Mouse (Mus musculus): ENCODE measurements around the gene Emx2.
A peak's percentile ranks its signal among the peaks of the same experiment; 100 is the strongest.

Gene Emx2

DNA sequence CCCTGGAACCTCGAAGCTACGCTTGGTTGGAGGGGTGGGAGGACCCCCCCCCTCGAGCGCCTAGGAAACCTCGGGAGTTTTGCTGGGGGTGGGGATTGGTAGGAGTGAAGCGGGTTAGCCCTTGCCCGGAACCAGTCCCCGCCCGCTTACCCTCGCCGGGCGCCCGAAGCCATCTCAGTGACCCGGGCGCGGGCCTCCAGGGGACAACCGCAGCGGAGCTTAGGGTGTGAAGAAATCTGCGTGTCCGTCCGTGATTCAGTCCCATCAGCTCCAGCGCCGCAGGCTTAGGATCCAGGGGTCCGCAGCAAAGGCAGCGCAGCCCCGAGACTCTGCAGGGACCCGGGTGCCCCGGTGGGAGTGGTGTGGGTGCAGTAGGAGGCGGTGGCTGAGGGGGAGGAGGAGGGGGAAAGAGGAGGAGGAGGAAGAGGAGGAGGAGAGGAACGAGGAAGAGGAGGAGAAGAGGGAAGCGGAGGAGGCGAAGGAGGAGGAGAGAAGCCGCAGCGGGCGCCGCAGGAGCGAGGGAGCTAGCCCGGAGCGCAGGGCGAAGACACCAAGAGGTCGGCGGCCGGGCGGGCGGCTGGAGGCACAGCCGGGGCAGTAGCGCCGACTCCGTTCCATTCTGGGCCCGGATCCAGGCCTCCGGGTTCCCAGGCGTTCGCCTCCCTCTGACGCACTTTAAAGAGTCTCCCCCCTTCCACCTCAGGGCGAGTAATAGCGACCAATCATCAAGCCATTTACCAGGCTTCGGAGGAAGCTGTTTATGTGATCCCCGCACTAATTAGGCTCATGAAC, at the start of gene Emx2:
TSS of gene Emx2 (plus strand) at position 422 of the 792 bp plus-strand sequence.
- peak; percentile 82 for DNase-seq (ENCODE audit: low read depth)

DNA sequence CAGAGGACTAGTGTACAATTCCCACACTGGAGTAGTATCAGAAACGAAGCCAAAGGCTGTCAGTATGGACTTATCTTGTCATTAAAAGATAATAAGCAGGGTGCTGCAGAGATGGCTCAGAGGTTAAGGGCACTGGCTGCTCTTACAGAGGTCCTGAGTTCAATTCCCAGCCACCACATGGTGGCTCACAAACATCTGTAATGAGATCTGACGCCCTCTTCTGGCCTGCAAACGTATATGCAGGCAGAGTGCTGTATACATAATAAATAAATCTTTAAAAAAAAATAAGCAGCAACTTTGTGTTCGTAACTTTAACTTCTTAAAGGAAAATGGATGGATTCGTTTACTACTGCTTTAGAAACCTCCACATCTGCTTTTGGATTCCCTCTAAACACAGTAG, 44.0 kb upstream of the Emx2 start:
- no peak for DNase-seq (ENCODE audit: low read depth)

DNA sequence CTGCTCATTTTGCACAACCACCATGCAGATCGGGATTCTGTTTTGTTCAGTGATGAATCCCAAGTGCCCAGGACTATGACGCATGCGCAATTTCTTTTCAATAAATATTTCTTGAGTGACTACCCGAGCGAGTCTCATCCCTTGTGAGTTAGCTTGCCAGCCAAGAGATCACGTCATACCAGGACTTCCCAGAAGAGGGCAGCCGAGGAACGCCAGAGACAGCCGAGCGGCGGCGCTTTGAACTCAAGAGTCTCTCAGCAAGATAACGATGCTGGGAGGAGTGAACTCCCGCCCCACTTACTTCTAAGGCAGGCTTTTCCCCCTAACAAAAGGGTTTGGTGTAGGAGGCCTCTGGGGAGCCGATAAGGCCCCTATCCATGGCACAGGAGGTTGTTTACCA, 40.1 kb upstream of the Emx2 start:
- DNase-seq (ENCODE audit: low read depth), result peak; percentile 91

DNA sequence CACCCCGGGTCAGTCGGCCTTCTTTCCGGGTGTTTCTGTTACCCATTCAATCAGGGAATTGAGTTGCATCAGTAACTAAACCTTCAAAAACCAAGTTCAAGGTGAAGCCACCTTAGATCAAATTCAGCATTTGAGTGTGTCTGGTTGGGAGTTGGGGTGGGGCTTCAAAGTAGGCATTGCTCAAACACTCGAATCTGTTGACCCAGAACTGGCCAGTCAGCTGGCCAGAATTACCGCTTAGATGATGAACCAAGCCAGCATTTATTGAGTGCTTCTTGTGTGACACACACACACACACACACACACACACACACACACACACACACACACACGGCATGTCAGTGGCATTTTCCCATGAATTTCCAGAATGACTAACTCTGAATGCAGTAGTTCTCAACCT, 39.5 kb upstream of the Emx2 start:
- DNase-seq (ENCODE audit: low read depth), result no peak

DNA sequence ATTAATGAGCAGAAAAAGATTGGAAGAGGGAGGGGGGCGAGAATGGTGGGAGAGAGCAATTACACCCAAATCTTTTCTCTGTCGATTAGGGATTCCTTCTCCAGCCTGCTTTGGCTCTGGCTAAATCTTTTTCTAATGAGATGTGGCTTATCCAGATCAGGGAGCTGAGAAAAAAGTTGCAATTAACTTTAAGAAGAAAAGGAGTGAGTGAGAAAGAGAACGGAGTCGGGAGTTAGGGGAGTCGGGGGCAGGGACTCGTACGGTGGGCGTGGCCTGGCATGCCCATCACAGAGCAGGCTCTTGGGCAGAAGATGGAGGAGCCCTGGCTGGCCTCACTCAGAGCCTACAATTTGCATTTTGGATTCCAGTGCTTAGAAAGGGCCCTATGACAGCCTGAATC, 35.8 kb upstream of the Emx2 start:
- DNase-seq (ENCODE audit: low read depth), result no peak

DNA sequence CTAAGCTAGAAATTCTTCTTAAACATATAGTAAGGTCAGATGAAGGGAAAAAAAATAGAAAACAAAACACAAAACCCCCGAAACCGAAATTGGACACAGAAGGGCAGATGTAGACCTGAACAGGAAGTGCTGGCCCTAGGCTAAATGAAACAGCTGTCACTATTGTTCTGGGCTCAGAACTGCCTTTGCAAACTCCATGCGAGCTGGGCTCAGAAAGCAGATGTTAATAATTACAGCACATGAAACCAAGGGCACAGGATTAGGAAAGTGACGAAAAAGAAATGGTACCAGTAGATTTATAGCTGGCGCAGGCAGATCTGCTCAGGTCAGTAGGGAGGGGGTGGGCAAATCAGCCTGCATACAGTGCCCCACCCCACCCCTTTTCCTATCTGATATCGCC, 34.5 kb upstream of the Emx2 start:
- DNase-seq (ENCODE audit: low read depth), result no peak

DNA sequence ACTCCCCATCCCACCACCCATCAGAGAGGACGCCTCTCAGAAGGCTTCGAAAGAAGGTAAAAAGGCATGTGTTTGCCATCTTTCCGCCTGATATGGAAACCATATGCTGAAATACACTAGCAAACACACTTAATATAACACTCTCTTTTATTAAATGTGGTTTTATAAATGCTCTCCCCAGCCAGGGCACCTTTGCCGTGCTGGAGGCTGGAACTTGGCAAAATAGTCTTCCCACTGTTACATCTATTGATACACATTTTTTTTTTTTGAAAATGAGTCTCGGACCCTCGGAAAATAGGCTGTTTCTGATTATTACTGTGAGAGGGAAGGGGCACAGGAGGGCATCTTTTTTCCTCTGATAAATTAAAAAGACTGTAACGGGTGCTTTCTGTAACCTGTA, 33.2 kb upstream of the Emx2 start:
- DNase-seq (ENCODE audit: low read depth), result no peak

DNA sequence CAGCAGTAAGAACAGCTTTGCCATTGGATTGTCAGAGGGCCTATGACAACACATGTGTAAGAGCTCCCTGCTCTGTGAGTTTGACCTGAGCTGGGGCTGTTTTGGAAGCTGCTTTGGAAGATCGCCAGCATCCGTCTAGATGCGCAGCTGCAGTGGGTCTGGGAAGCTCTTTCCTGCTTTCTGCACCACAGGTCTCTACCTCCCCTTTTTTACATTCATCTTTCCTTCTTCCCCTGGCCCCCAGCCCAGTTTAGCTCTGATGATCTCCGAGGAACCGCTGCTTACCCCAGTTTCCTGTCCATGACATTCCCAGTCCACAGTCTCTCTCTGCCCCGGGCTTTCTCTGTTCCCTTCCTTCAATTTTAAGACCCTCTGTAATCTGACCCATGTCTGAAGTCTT, 25.9 kb upstream of the Emx2 start:
- DNase-seq (ENCODE audit: low read depth), result no peak

DNA sequence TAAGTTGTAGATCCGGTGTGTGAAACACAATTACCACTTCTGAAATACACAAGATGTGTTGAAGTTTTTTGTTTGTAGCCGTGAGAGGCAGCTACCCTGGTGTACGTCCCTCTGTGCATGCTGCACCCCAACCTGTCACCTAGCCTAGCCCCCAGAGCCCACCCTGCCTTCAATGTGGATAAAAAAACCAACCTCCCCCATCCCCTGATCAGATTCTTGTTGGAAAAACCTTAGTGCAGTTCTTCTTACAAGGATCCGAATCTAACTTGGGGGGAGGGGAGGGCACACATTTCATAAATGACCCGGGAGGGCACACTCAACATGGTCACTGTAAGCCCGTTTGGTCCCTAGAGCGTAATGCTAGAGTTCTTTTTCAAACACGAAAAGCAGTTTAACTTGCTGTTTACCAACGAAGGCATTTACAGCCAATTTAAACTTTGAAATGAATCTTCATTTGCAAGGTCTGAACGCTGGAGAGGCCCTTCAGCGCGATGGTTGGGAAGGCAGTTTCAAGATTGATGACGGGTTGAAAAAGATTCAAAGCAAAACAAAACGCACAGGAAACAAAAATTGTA, 7.5 kb upstream of the Emx2 start:
- DNase-seq (ENCODE audit: low read depth), result no peak

DNA sequence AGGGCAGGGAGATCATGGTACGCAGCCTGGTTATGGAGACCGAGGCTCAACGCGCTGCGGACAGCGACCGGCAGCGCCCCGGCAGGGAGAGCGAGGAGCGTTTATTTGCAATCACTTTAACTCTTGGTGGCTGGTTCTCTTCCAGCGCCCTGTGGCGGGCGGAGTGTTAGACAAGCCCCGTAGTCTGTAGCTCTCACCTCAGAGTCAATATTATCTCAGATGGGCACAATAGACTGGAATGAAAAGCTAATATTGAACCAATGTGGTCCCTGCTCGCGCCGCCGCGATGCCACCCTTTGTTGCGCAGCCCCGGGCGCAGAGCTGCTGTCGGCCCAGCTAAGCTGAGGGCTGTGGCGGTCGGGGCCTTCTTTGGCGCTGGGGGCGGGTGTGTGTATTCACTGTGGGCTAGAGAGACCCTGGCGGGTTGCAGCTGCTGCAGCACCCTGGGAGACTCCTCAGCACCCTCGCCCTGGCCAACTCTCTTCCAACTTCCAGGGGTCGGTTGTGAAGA, 6.7 kb upstream of the Emx2 start:
- no peak for DNase-seq (ENCODE audit: low read depth)

DNA sequence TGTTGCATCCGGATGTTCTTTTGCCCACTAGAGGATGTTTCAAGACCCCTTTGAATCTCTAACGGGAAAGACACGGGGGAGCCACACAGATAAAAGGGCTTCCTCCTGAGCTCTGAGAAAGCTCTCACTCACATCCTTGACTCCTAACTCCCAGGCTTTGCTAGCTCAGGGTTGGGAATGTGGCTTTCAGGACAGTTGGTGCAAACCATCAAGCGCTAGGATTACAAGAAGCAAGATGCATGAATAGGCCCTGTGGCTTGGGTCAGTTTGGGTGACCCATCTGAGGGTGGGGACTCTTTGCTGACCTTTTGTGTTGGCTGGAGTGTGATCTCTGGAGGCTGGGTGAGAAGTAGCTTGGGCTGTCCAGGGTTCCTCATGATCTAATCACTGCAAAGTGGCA, 5.9 kb upstream of the Emx2 start:
- DNase-seq (ENCODE audit: low read depth), result no peak

DNA sequence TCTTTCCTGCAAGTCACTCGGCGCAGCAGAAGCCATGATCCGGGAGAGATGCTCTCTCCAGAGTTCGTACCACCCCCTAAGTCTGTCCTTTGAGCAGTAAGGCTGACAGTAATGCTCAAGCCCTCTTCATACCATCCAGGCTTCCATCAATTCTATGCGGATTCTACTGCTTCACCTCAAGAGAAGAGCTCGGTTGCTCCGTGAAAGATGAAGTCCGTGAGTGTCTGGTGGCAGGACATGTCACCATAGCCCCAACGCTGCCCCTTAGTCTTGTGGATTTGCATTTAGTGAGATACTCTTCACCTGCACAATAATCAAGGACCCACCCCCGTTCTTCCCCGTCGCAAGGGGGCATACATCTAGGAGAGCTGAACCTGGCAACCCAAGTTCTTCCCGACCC, 4.6 kb upstream of the Emx2 start:
- no peak for DNase-seq (ENCODE audit: low read depth)

DNA sequence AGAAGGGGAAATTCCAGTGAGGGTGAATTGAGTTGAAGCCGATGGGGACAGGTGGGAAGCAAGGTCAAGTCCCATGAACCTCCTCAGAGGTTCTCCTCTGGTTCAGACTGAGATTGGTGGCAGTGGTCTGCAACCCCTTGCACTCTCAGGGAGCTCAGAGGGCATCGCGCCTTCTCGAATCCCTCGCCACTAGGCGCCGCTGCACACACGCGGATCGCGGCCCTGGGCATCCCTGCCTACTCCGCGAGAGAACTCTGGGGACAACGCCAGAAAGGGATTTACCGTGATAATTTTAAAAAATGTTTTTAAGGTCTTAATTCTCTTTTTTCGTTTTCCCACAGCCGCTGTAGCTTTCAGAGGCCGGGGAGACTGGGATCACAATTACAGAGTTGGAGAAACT, 4.0 kb upstream of the Emx2 start:
- DNase-seq (ENCODE audit: low read depth), result no peak

DNA sequence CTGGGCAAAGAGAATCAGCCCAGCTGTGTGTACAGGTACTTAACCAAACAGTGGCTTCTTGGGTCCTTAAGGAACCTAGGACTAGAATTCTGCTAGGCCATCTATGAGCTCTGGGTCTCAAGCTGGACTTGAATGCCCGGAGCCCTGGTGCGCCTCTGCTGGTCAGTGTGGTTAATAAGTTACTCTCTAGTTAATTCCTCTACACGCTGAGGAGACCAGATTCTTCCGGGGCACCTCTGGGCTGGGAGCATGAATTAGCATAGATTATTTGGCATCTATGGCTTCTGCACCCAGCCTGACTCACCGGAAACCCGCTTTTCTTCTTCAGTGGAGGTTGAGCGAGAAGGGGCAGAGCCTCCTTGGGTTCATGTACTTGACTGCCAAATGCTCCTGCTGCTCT, 2.5 kb upstream of the Emx2 start:
- no peak for DNase-seq (ENCODE audit: low read depth)

DNA sequence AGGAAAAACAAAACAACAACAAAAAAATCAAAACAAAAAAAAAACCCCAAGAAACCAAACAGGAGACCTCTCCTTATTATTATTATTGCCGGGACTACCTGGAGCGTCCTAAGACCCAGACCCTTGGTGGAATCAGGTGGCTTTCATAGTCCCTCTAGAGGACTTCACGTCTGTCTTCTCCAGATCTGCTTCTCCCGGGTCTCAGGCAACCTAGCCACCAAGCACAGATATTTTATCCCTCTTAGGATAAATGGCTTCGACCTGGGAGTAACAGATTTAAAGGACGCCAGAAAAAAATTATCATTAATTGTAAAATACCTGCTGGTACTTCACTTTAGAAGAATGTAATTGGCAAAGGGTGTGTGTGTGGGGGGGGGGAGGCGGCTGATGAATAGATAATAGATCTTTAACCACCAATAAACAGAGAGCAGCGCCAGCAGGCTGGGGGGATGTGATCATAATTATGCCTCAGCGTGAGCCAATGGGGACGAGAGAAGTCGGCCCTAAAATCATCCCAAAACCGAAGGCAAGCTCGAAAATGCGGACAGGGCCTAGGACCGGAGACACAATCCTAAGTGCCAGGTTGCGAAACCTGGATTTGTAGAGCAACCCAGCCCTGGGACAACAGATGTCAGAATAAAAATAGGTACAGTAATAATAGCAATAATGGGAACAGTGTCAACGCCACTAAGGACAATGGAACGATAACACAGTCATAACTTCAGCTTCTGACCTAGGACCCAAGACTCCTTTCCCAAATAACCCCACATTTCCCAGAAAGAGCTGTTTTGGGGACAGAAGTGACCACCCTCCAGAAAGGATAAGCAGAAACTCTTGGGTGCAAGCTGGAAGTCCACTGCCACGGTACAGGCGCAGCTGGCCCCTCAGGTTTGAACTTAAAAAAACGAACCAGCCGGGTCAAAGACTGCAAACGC, 894 bp upstream of the Emx2 start:
- peak; percentile 78 for DNase-seq (ENCODE audit: low read depth)

DNA sequence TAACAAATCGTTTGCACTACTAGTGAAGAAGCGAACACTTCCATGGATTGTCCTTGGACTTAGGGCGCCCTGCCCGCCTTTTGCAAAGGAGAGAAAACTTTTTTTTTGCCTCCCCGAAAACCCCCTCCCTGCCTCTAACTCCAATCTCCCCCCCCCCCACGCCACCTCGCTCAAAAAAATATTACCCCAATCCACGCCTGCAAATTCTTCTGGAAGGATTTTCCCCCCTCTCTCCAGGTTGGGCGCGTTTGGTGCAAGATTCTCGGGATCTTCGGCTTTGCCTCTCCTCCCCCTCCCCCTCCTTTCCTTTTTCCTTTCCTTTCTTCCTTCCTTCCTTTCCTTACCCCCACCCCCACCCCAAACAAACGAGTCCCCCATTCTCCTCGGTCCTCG, 567 bp downstream of the Emx2 start:
- DNase-seq (ENCODE audit: low read depth), result no peak

DNA sequence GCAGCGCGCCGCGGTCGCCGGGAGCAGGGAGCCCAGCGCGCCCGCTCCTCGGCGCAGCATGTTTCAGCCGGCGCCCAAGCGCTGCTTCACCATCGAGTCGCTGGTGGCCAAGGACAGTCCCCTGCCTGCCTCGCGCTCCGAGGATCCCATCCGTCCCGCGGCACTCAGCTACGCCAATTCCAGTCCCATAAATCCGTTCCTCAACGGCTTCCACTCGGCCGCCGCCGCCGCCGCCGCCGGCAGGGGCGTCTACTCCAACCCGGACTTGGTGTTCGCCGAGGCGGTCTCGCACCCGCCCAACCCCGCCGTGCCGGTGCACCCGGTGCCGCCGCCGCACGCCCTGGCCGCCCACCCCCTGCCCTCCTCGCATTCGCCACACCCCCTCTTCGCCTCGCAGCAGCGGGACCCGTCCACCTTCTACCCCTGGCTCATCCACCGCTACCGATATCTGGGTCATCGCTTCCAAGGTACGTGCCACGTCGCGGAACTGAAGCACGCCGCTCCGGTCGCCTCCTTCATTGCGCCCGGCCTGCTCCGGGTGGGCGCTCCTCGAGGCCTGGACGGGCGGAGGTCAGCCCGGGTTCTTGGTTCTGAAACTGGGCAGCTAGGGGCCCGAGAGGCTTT, 1.1 kb downstream of the Emx2 start:
- DNase-seq (ENCODE audit: low read depth), result no peak

DNA sequence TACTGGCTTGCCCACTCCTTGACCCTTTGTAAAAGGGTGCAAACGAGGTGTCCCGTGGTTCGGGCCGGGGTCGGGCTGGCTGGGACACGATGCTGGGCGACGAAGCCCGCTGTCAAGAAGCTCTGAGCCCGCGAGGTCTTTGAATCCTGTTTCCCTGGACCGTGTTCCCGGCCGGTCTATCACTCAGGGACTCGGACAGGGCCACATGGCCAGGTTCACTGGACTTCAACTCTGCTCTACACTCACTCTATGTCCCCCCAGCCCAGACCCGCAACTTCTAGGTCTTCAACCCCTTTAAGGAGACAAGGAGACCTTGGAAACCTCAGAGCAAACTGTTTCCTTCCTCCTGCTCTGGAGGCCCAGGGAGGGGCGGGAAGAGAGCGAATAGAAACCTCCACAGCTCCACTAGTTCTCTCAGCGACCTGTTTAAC, 1.7 kb downstream of the Emx2 start:
- DNase-seq (ENCODE audit: low read depth), result no peak

DNA sequence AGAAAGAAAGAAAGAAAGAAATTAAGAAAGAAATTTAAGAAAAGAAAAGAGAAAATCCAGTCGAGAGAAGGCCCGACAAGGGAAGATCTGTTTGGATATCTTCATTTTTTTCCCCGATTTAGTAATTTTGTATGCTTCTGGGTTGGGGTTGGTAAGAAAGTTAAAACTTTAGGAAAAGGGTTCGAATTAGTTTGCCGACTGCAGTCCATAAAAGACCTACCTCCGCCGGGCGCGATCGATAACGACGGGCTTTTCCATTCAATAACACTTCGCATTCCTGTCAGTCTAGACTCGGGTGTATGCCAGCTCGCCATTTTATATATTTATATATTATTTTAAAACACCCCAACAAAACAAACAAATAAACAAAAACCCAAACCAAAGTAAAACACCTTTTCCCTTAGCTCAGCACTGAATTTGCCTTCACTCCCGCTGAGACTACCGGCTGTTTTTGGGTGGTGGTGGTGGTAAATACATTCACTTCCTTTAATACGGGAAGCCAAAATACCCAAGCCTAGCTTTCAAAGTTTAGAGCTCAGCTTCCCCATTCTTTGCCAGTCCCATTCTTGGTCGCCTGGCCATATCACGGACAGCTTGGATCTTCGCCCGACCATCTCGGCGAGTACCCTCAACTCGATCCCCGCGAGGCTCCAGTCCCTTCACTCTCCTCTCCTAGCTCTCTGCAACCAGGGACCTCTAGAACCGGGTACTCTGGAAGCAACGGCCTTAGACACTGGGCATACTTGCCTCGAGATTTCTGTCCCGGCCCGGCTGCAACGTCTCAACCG, 2.4 kb downstream of the Emx2 start:
- DNase-seq (ENCODE audit: low read depth), result no peak

DNA sequence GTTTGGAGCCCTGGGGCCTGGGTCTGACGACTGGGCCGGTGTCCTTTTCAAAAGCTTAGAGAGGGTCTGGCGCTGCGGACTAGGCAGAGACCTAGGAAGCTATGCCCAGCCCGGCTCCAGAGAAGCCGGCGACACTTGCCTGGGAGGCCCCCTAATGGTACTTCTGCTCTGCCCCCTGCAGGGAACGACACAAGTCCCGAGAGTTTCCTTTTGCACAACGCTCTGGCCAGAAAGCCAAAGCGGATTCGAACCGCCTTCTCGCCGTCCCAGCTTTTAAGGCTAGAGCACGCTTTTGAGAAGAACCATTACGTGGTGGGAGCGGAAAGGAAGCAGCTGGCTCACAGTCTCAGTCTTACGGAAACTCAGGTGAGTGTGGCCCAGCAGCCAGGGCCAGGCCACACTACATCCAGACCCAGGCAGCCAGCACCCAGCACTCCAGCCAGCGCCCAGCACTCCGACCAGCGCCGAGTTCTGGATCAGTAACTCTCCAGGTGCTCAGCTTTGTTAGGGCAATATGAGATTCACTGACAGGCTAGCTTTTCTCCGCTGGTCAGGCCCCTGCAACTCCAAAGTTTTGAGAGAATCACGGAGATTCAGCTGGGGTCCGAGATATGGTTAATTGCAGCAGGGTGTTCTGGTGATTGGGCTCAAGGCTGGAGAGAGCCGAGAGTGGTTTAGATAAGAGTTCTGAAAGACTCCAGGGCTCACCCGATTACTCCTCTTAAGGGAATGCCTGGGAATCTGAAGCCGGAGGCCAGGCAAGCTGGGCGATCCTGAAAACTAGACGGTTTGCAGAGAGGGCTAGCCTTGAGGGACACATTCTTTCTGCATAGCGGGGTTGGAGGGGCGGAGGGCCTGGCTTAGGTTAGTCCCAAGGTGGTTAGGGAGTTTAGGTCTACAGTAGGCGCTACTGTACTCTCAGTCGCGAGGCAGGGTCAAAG, 3.6 kb downstream of the Emx2 start:
- no peak for DNase-seq (ENCODE audit: low read depth)

All from fibroblast of lung, adult 2 months (primary cell).